Mouse (Mus musculus) megakaryocyte-erythroid progenitor cell, adult 5 weeks (primary cell): ENCODE results near the gene Gm45213. TPM values are rescaled to one million over a fixed set of nuclear protein-coding genes. Genes with fewer than 3 reads are reported as not detected.

Experiments used
- polyA plus RNA-seq: library from polyadenylated mRNA; stranded (reverse); fragments of >175 nt; gene quantifications from 2 replicates; pipeline ENCODE4 v1.2.3, GENCODE M21; 2012

Gene Gm45213
- not detected in 2 replicates for polyA plus RNA-seq

DNA sequence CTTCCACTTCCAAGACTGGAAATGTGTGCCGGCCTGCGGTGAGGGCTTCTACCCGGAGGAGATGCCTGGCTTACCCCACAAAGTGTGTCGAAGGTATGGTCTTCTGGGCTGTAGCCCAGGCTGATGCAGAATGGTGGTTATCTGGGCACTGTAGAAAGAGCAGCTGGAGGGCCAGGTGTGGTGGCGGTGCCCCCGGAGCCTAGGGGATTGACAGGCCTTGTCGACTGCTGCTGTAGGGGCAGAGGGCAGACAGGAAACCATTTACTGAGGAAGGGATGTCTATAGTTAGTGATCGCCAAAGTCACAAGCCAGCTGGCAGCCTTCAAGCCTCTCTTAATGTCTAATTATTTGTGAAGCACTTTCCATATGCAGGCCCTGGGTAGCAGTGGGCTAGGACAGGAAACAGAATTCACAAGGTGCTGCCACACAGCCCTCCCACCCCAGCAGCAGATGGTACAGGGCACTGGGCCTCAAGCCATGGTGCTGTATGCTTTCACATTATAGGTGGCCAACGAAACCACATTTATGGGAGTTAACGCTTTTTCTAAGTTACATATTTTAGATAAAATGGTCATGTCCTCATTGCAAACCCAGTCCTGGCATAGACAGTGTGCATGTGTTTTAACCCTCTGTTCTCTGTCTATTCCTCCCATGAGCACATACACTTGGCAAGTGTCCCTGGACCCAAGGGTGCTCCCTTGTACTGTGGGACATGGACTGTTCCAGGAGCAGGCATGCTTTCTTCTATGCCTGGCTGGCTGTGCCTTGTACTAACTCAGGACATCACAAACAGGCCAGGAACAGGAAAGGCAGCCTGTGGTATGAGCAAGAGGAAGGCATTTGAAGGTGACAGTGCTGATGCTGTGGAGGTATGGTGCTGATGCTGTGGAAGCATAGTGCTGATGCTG lies at the start of gene Gm45213:
Gene Gm45213 (plus strand): TSS at position 51 of the 908 bp plus-strand sequence.

DNA sequence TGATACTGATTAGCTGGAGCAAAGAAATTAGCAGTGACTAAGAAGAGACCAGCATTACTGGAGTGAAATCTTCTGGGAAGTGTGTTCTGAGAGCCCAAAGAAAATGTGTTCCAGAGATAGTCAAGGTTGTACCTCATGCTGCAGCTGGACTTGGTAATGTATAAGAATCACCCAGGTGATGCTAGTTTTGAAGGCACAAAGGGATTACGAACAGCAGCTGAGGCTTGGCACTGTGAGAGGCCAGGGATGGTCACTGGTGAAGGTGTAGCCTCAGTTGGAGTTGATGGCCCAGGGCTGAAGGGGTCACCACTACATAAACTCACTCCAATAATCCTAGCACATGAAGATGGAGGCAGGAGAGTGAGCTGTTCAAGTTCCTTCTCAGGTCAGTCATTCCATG lies 15.3 kb downstream of the Gm45213 start, which contains the start of gene Snrpa1:
Gene Snrpa1 (plus strand): TSS at position 301 of the 400 bp plus-strand sequence.

DNA sequence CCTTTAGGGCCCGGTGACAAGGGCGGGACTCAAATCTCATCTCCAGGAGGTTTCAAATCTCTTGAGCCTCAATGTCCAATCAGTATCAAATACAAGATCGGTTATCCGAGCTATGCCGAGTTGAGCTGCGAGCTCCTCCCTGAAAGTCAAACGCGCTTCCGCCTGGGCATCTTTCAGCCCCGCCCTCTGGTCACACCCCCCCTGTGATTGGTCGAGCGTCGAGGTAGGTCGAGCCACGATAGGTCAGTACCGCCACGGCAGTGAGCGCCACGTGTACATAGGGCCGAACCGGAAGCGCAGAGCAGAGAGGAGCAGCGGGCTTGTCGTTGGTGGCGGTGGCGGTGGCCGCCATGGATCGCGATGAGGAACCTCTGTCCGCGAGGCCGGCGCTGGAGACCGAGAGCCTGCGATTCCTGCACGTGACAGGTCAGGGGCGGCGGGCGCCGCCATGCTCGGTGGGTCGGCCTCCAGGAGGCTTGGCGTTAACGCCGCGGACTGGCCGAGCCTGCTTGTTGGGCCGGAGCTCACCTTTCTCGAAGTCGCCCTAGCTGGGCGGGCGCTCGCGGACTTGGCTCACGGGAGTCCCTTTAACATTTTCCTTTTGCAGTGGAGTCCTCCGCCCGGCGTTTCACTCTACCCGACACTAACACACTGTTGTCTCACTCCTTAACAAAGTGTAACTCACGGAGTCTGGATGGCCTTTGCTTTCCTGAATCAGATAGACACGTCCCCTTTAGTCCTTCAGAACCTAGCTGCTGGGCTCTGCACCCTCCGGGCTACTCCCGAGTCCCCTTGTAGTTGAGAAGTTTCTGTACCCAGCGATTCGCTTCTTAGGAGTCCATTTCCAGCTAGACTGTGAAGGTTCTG lies 36.2 kb downstream of the Gm45213 start, which contains the start of gene Selenos:
Gene Selenos (plus strand): TSS at position 286 of the 867 bp plus-strand sequence.

DNA sequence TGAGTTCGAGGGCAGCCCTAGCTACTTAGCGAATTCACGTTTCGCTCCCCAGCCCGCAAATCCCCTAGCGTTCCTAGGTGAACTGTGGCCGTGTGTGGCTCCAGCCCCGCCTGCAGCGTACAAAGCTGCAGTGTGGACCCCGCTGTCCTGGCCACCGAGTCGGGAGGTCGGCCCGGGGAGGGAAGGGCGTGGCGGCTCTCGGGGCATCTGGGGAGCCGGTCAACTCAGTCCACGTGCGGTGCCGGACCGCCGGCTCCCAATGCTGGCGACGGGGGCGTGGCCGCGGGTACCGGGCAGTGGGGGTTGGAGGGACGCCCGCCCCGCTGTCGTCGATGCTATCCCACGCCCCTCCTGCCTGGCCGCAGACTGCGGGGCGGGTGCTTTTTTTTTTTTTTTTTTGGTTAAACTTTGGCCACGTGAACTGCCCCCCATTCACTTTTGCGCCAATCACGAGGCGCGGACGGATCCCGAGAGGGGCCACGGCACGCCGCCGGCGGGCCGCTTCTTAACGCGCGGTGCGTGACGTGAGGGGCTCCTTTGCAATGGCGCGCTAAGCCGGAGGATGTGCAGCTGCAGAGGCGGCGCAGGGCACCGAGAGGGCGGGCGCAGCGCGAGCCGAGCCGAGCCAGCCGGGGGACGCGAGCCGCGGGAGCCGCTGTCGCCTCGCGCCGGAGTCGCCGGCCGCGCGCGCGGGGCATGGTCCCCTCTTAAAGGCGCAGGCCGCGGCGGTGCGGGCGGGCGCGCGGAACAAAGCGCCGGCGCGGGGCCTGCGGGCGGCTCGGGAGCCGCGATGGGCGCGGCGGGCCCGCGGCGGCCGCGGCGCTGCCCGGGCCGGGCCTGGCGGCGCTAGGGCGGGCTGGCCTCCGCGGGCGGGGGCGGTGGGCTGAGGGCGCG lies 65.8 kb downstream of the Gm45213 start, which contains the start of gene Chsy1:
Gene Chsy1 (plus strand): TSS at position 555 of the 894 bp plus-strand sequence.

Other genes starting within 250 kb of the Gm45213 start
- gene Pcsk6, start 181.9 kb upstream of the Gm45213 start, polyA plus RNA-seq, result 0.08 TPM in 1 of 2 replicates, not detected in the other
- 122 and 173 TPM in 2 replicates for gene Snrpa1, start 15.4 kb downstream of the Gm45213 start, polyA plus RNA-seq
- gene Selenos, start 36.0 kb downstream of the Gm45213 start, polyA plus RNA-seq, result 61.0 and 69.3 TPM in 2 replicates
- gene Chsy1, start 65.9 kb downstream of the Gm45213 start, polyA plus RNA-seq, result 13.1 and 14.6 TPM in 2 replicates